Mouse (Mus musculus) spleen, adult 2 months (tissue): ENCODE data around the gene Ang6. TPM values are rescaled to one million over a fixed set of nuclear protein-coding genes. Genes with fewer than 3 reads are reported as not detected.
A peak's percentile ranks its signal among the peaks of the same experiment; 100 is the strongest.
"Not testable (repeated sequence)": the region's sequence is repeated elsewhere in the genome, so short reads cannot be mapped to it uniquely, and the experiment has no call there.

Experiments
- DNase-seq, 2 experiments: peaks; one replicate each; pipeline versions ENCODE4 v3.0.0 to v3.0.0-alpha.2; 2012 to 2021; ENCODE audit warnings: low spot score in 2 of 2, low read depth in 1 of 2
- H3K27ac ChIP-seq: fragments of 200-500 bp; 2 replicates; pipeline ENCODE4 v1.5.1; 2012; ENCODE audit warnings: low read length, inconsistent platforms; ENCODE audit not compliant: insufficient read depth
- H3K27me3 ChIP-seq: fragments of 200-500 bp; 2 replicates; pipeline ENCODE4 v1.6.1; 2012; ENCODE audit warnings: mild to moderate bottlenecking, moderate library complexity, low read length, inconsistent platforms; ENCODE audit not compliant: control insufficient read depth, insufficient read depth
- H3K36me3 ChIP-seq: fragments of 200-500 bp; 2 replicates; pipeline ENCODE4 v1.6.1; 2012; ENCODE audit warnings: mild to moderate bottlenecking, low read length, inconsistent platforms; ENCODE audit not compliant: control insufficient read depth, insufficient read depth
- H3K4me1 ChIP-seq: fragments of 200-500 bp; 2 replicates; pipeline ENCODE4 v1.6.1; 2011; ENCODE audit warnings: inconsistent platforms; ENCODE audit not compliant: control insufficient read depth, insufficient read depth, insufficient read length
- H3K4me3 ChIP-seq: fragments of 200-500 bp; 2 replicates; pipeline ENCODE4 v1.5.1; 2011; ENCODE audit warnings: mild to moderate bottlenecking, inconsistent platforms; ENCODE audit not compliant: insufficient read depth, insufficient read length; ENCODE audit errors: extremely low read depth
- CTCF ChIP-seq: fragments of 200-500 bp; IDR thresholded peaks from 2 replicates; pipeline ENCODE4 v1.5.1; 2011; ENCODE audit warnings: mild to moderate bottlenecking, inconsistent platforms; ENCODE audit not compliant: insufficient read depth, insufficient read length, insufficient replicate concordance; ENCODE audit errors: extremely low read depth
- POLR2A ChIP-seq: fragments of 200-500 bp; IDR thresholded peaks from 2 replicates; pipeline ENCODE4 v1.6.1; 2011; ENCODE audit warnings: low read depth, low read length, inconsistent platforms
- WGBS: fragments of 180-500 bp; shearing (Covaris S2); methylation state at CpG from one replicate; pipeline ENCODE4 v1.1.7; 2018; 5-methylcytosine and 5-hydroxymethylcytosine counted together
- polyA plus RNA-seq: library from polyadenylated mRNA; depleted of rRNA; stranded (reverse); fragments of >200 nt; gene quantifications from 2 replicates; pipeline ENCODE4 v1.2.3, GENCODE M21; 2012; rRNA removed

The Ang6 gene
- not detected in 2 replicates for polyA plus RNA-seq

DNA sequence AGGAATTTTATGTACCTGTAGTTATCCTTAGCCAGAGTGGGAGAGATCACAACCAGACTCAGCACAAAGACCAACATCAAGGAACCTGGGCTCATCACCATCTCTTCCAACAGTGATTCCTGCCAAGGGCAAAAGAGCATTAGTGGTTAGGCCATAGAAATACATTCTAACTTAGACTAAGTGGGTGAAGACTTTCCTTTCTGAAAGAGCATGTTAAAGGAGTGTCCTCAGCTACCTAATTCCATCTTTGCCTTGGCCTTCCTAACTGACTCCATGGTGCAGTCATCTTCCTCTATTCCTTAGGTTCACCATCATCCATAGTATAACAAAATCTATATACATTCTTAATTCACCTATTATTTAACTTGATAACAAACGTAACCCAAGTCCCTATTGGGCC lies at the start of gene Ang6:
TSS of gene Ang6 (minus strand) at position 101 of the 400 bp plus-strand sequence.
- no peaks in the 10 kb centered on the region for H3K27me3 ChIP-seq
- H3K27ac ChIP-seq = no peak within 1 kb of the TSS
- no peak within 1 kb of the TSS for H3K4me3 ChIP-seq
- no peaks in the 10 kb centered on the region for H3K4me1 ChIP-seq
- DNase-seq = no peak
- WGBS = 86% methylated on average over 1 of the region's 1 CpGs
- TF ChIP-seq POLR2A = no peak
- TF ChIP-seq CTCF = no peak
- H3K36me3 ChIP-seq = no peaks in the 10 kb centered on the region

- WGBS = 87% methylated on average over 2 of the region's 2 CpGs
- H3K27me3 ChIP-seq, H3K36me3 ChIP-seq: not testable (repeated sequence)
These were observed 44.5 kb upstream of the Ang6 start for GRCm38 (mm10) chr14:44046567-44046966.

GRCm38 (mm10) chr14:44031828-44032227 lies 29.8 kb upstream of the Ang6 start:
- not testable (repeated sequence) for H3K4me3 ChIP-seq, H3K27me3 ChIP-seq, H3K4me1 ChIP-seq, H3K36me3 ChIP-seq, DNase-seq, H3K27ac ChIP-seq
- WGBS = 91% methylated on average over 1 of the region's 3 CpGs

More at GRCm38 (mm10) chr14:44046567-44046966, 44.5 kb upstream of the Ang6 start:
- not testable (repeated sequence) for H3K4me1 ChIP-seq, H3K4me3 ChIP-seq, DNase-seq, H3K27ac ChIP-seq

DNA sequence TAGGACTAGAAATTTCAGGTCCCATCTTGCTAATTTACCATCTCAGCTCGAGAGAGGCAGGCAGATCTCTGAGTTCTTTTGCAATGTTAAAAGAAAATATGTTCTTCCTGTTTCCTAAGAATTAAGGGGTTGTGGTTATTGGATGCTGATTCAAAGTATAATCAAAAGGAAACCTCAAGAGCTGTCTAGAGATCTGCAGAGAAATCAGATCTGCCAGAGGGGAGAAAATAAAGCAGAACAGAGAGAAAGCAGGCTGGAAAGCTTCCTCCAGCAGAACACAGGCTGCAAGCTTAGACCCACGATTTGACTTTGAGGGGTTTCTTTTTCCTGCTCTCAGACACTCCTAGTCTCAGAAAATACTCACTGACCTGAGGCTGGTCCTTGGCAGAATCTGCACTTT lies 7.6 kb upstream of the Ang6 start:
- H3K36me3 ChIP-seq, H3K4me3 ChIP-seq, H3K4me1 ChIP-seq, H3K27me3 ChIP-seq, DNase-seq, H3K27ac ChIP-seq: not testable (repeated sequence)
- WGBS = 9% methylated on average over 2 of the region's 2 CpGs

GRCm38 (mm10) chr14:44008021-44008420 lies 6.0 kb upstream of the Ang6 start:
- WGBS = no CpG with 5 or more reads among the region's 1 CpGs
- not testable (repeated sequence) for H3K4me1 ChIP-seq, H3K36me3 ChIP-seq, H3K27me3 ChIP-seq, DNase-seq, H3K27ac ChIP-seq, H3K4me3 ChIP-seq

GRCm38 (mm10) chr14:44001600-44001999 lies 469 bp downstream of the Ang6 start:
- Histone ChIP-seq H3K27ac (no peak overlapping the region), H3K36me3 (no peaks in the 10 kb centered on the region), H3K4me1 (no peaks in the 10 kb centered on the region), H3K4me3 (no peak overlapping the region), H3K27me3 (no peaks in the 10 kb centered on the region)
- no peak for DNase-seq
- 82% methylated on average over 3 of the region's 3 CpGs for WGBS
- TF ChIP-seq POLR2A (no peak), CTCF (no peak)

- 60% methylated on average over 2 of the region's 2 CpGs for WGBS
These were observed 3.5 kb downstream of the Ang6 start for GRCm38 (mm10) chr14:43998455-43999000.

GRCm38 (mm10) chr14:43987404-43987803 lies 14.7 kb downstream of the Ang6 start:
- not testable (repeated sequence) for H3K27ac ChIP-seq, H3K27me3 ChIP-seq, H3K4me1 ChIP-seq, H3K36me3 ChIP-seq, H3K4me3 ChIP-seq
- DNase-seq = peak in 1 of 2 experiments; percentile 57
- WGBS = 17% methylated on average over 5 of the region's 5 CpGs

More at GRCm38 (mm10) chr14:43998455-43999000, 3.5 kb downstream of the Ang6 start:
- H3K36me3 ChIP-seq, H3K27ac ChIP-seq, H3K27me3 ChIP-seq, H3K4me3 ChIP-seq, H3K4me1 ChIP-seq, DNase-seq: not testable (repeated sequence)
